Mouse (Mus musculus) splenic B cell, adult 2 months (primary cell): ENCODE results near the gene Srgap3.
A peak's percentile ranks its signal among the peaks of the same experiment; 100 is the strongest.

Experiments used
- DNase-seq: peaks from one replicate; pipeline ENCODE4 v3.0.0-alpha.2; 2011; ENCODE audit warnings: low read depth, low spot score
- H3K27me3 ChIP-seq: 2 replicates; pipeline ENCODE4 v1.6.1; 2012; ENCODE audit warnings: mild to moderate bottlenecking, low read length, moderate library complexity, mixed read lengths; ENCODE audit not compliant: control insufficient read depth, poor library complexity, insufficient read depth, severe bottlenecking
- H3K36me3 ChIP-seq: 2 replicates; pipeline ENCODE4 v1.6.1; 2012; ENCODE audit warnings: mild to moderate bottlenecking, low read length, moderate library complexity, mixed read lengths; ENCODE audit not compliant: control insufficient read depth, poor library complexity, insufficient read depth, severe bottlenecking

The Srgap3 gene

DNA sequence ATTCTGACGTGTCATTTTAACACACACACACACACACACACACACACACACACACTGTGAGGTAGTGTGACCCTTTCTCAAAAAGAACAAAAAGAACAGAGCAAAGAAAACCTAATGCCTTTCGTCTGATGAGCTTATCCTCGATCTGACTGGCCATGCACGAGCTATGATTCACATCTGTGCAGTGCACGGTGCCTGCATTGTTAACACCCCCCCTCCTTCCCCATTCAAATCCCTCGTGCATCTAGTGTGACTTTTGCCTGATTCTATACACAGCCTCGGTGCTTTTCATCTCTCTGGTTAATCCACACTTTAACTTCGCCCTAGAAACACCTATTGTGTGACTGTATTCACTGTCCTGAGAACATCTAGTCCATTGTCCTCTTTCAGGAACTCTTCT lies 14.5 kb downstream of the Srgap3 start:
- Histone ChIP-seq H3K36me3 (no peaks in the 10 kb centered on the region), H3K27me3 (no peaks in the 10 kb centered on the region)
- DNase-seq, result no peak

DNA sequence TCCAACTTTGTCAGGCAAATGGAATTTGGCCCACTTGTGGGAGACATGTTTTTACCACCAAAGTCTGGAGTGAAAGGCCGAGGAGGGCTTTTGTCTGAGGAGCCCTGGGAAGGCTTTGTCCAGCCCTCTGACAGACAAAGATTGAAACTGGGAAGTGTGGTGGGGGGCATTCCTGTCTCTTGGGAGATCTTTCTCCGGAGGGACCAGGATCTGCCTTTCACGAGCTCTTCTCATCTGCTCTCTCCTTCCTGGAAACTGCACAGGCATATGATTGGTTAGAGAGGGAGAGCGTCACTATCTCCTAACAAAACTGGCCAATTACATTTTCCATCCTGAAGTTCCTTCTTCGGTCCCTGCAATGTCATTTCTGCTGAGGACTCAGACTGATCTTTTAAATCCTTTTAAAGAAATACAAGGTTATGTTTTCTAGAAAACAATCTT lies 17.0 kb downstream of the Srgap3 start:
- Histone ChIP-seq H3K27me3 (no peaks in the 10 kb centered on the region), H3K36me3 (no peaks in the 10 kb centered on the region)
- DNase-seq, result no peak

DNA sequence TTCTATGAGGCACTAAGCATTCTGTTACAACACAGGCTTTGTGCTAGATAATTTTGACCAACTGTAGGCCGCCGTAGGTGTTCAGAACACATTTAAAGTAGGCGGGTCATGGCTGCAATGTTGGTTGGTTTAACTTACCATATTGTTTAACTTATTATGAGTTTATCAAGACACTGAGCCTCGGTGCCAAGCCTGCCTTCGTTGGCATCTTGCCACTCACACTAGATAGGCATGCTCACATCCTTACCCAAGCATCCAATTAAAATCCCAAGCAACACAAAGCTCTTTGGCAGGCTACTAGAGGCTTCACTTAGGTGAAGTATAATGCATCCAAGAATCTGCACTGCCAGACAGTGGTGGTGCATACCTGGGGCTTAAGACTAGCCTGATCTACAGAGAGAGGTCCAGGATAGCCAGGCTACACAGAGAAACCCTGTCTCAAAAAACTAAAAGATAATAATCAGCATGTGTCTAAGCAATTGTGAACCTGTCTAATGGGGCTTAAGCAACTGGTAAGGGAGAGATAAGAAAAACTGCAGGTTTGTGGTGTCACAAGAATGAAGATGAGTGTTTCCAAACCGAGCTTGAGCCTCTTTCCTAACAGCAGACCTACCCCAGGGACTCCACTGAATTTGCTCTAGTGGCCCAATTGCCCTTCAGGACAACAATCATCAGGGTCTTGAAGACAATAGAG lies 17.6 kb downstream of the Srgap3 start:
- Histone ChIP-seq H3K27me3 (no peaks in the 10 kb centered on the region), H3K36me3 (no peaks in the 10 kb centered on the region)
- DNase-seq, result no peak

DNA sequence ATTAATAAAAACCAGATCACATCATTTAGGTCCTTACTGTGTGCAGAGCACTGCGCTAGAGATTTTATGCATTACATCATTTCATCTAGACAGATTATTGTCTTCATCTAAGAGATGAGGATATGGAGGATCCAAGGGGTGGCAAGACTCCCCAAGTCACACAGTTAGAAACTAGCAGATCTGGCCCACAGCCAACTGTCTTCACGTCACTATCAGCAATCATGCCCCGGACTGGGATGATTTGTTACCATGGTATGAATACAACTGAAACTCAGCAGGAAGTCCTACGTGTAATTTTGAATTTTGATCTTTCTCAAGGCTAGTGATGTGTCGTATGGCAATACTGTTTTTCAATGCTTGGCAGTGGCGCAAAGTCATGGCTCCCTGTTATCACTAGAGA lies 18.2 kb downstream of the Srgap3 start:
- H3K36me3 ChIP-seq, result no peaks in the 10 kb centered on the region
- no peak for DNase-seq
- no peaks in the 10 kb centered on the region for H3K27me3 ChIP-seq

DNA sequence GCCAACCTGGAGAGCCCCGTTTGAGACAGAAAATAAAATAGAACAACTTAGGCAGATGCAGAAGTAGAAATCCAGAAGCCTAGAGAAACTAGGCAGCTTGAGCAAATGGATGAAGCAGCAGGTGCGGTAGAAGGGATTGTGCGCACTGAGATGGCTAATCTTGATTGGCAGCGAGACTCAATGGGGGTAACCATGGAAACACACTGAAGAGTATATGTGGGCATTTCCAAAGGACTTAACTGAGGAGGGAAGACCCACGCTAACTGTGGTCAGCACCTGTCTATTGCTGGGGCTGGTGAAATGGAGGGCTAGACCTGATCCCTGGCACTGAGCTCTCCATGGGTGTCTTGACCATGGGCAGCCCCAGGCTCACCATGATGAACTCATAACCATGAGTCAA lies 19.7 kb downstream of the Srgap3 start:
- no peak for DNase-seq
- H3K36me3 ChIP-seq, result no peaks in the 10 kb centered on the region
- no peaks in the 10 kb centered on the region for H3K27me3 ChIP-seq

DNA sequence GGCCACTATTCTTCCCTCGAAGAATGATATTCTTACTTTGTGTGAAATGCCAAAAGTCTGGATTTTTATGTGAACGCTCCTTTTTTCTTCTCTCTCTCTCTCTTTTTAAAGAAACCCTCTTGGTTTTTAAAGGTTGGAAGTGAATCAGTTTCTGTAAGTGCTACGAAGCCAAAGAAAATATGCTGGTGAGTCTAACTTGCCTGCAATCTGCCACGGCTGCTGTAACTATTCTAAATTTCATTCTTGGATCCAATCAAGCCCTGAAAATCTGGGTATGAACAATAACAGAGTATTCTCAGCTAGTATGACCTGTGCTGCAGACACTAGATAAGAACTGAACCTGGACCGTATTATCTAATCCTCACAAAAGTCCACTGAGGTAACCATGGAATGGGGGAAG lies 21.1 kb downstream of the Srgap3 start:
- Histone ChIP-seq H3K36me3 (no peaks in the 10 kb centered on the region), H3K27me3 (no peaks in the 10 kb centered on the region)
- no peak for DNase-seq

DNA sequence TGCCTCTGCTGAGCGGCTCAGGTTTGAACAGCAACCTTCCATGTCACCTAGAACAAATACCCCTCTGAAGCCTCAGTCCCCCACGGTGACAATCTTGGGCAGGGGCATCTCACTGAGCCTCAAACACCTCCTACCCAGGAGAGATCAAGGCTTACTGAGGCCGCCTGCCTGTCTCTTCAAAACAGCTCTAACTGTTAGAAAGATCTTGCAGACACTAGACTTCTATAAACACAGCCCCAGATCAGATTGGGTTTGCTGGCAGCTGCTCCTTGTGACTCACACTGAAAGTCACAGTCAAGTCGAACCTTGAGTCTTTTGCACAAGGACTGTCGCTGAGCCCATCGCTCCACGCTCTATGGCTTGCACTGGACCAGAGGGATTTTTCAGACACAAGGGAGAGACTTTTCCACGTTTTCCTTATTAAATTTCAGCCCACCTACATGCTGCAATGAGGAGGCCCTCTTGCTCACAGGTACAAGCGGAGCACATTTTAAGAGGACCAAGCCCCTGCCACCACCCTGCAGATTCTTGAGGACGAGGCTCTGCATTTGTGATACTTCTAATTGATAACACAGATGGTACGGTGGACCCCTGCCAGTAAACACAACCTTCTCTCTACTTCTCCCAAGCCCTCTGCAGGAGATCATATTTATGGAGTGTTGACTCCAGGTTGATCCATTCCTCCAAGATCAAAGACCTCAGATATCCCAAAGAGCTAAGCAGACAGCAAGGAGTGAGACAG lies 21.7 kb downstream of the Srgap3 start:
- no peaks in the 10 kb centered on the region for H3K27me3 ChIP-seq
- DNase-seq, result no peak
- H3K36me3 ChIP-seq, result no peaks in the 10 kb centered on the region

DNA sequence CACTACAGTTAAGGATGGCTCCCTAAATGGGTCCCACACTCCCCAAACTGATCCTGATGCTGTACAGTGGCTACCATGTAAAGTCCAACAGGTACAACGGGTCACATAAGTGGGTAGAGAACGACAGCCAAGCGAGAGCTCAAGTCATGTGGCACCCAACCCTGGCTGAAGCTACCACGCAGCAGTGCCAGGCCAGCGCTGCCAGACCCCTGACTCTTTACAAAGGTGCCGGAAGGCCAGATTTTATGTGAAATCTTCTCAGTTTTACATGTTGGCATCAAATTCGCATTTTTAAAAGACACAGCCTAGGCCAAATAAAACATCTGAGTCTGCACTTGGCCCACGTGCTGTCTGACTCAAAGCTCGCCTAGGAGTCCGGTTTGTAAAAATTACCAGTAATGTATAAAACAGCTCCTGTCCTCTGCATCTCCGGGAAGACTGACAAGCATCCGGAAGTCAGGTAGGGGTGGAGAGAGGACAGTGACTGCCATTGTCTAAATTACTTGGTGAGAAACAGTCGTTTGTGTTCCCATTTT lies 22.4 kb downstream of the Srgap3 start:
- DNase-seq, result no peak
- no peaks in the 10 kb centered on the region for H3K27me3 ChIP-seq

DNA sequence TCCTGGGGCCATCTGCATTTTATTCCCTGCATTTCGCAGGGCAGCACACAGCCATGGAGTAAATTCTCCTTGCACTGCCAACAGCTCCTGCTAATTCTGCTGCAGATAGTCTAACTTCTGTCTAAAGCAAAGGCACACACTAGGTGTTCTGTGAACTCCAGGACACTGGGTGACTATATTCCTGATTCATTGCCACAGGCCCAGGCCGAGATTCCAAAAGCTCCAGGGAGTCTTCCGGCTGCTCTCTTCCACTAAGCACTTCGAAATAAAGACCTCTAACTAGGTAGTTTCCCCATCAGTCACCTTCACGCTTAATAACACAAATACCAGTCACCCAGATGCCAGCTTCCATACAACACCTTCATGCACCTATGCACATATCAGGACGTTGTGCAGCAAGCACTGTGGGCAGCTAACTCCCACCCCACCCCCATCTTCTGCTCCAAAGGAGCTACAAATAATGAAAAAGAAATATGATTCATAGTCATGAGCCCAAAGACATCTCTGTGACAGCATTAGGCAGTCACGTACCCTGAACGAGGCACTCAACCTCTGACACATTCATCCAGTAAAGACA lies 26.4 kb downstream of the Srgap3 start:
- Histone ChIP-seq H3K36me3 (no peaks in the 10 kb centered on the region), H3K27me3 (no peaks in the 10 kb centered on the region)
- DNase-seq, result no peak

More for the DNA sequence above, 22.4 kb downstream of the Srgap3 start:
- H3K36me3 ChIP-seq, result no peaks in the 10 kb centered on the region

DNA sequence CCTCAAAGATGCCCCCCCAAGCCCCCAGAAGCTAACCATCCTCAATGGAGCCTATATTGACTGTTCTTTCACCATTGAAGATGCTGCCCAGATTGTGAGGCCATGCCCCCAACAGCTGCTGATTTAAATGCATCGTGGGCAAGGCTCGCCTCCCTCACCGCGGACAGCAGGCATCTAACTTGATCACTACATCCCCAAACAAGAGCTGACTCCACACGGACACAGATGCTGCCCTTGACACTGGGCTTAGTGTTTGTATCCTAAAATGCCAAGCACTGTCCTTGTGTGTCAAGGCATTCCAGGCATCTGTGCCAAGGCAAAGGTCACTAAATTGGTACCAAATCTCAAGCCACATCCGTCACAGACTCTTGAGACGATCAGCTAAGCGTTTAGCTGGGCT lies 29.3 kb downstream of the Srgap3 start:
- Histone ChIP-seq H3K36me3 (no peaks in the 10 kb centered on the region), H3K27me3 (no peaks in the 10 kb centered on the region)
- DNase-seq, result no peak

DNA sequence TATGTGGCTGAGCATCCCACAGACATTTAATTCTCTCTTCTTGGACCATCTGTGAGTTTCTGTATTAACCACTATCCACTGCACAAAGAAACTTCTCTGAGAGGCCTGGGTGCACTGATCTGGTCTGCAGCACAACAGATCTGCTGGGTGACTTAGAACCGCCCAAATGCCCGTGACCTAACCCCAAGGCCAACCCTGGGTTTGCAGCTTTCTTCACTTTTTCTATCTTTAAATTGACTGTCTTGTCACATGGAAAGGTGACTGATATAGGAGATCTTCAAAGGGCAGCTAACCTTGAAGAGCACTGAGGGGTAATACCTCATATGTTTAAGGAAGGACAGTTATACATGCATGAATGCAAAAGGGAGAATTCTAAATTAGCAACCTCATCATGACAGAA lies 30.8 kb downstream of the Srgap3 start:
- H3K36me3 ChIP-seq, result no peaks in the 10 kb centered on the region
- DNase-seq, result peak; percentile 22
- H3K27me3 ChIP-seq, result no peaks in the 10 kb centered on the region

DNA sequence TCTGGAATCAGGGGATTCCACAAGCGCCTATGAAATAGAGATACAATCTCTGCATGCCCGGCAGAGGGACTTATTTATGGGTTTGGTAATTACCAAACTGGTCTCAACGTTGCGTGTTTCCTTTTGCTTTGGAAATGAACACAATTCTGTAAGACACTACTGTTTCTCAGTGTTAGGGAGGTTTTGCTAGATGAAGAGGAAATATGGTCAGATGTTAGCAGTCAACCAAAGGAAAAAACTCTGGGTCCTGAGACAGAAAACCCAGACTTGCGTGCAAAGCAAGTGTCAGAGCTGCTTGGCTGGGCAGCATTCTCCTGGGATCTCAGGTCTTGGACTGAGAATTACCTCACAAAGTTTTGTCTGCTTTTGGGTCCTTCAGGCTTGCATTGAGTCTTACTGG lies 34.5 kb downstream of the Srgap3 start:
- Histone ChIP-seq H3K27me3 (no peaks in the 10 kb centered on the region), H3K36me3 (no peaks in the 10 kb centered on the region)
- DNase-seq, result peak; percentile 10

DNA sequence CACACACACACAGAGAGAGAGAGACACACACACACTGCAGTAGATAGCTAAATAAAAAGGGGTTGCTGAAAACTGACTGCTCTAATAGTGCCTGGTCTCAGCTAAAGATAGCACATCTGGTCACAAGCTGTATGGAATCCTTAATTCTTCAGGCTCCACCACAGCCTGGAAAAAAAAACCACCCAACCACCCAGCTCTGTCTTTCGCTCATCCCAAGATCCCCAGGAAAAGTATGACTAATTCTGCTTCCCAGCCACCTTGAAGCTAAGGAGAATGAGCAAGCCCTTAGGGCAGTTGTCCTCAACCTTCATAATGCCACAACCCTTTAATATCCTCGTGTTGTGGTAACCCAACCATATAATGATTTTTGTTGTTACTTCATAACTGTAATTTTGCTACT lies 37.4 kb downstream of the Srgap3 start:
- Histone ChIP-seq H3K36me3 (no peaks in the 10 kb centered on the region), H3K27me3 (no peaks in the 10 kb centered on the region)
- no peak for DNase-seq

DNA sequence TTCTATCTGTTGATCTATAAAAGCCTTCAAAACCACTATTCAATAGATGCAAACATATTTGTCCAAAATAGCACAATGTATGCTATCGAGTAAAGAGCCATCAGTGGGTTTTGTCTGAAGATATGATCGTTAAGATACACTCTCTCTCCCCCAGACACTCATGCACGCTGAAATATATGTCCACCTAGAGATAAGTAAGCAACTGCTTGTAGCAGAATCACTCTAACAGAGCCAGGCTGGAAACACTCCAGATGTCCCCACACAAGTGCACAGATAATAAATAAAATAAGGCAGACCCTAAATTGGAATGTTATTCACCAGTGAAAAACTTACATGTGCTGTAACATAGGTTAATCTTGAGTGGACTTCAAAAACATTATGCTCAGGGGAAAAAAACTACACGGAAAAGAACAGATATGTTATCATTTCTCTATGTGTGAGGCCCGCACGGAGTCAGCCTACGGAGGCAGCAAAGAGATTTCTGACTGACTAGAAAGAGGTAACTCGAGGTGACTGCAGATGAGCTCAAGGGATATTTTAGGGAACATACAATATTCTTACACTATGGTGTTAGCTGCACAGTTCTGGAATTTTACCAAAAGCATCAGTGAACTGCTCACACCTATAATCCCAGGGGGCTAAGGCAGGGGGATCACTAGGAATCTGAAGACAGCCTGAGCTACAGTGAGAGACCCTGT lies 39.0 kb downstream of the Srgap3 start:
- Histone ChIP-seq H3K27me3 (no peaks in the 10 kb centered on the region), H3K36me3 (no peaks in the 10 kb centered on the region)
- DNase-seq, result no peak

DNA sequence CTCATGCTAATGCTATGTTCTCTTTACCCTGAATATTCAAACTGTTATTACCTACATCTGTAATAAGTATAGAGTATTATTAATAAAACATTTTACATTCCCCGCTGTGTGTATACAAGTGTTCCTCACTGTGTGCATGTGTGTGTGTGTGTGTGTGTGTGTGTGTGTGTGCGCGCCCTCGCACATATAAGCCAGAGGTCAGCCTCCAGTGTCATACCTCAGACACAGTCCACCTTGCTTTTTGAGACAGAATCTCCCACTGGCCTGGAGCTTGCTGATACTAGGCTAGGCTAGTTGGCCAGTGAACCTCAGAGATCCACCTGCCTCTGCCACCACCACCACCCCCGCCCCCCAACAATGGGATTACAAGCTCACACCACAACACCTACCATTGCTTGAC lies 43.3 kb downstream of the Srgap3 start:
- DNase-seq, result no peak
- no peaks in the 10 kb centered on the region for H3K36me3 ChIP-seq
- H3K27me3 ChIP-seq, result no peaks in the 10 kb centered on the region; the same call in 1 of the 2 replicates
